11 mouse cellular contexts compared by ENCODE assay signal in genomic region chrX:53098293-53098692, GRCm38 (mm10).
"Had no signal": no experiment of that assay in that cellular context is flagged by ENCODE, and none has a peak within 500 bp of the region (broad histone marks: within the 10 kb centered on the region; RNA-seq: fewer than 3 reads in every experiment).

No protein-coding gene starts in this region.

- H3K27me3 ChIP-seq: liver, embryonic 13.5 days; lung, embryonic 15.5 days; midbrain, embryonic 15.5 days; neural tube, embryonic 12.5 days had no signal

- H3K9me3 ChIP-seq: liver, embryonic 13.5 days; lung, embryonic 15.5 days; midbrain, embryonic 15.5 days; neural tube, embryonic 12.5 days had no signal

- H3K4me3 ChIP-seq: liver, embryonic 13.5 days; lung, embryonic 15.5 days; midbrain, embryonic 15.5 days; neural tube, embryonic 12.5 days had no signal

- H3K4me2 ChIP-seq: liver, embryonic 13.5 days; lung, embryonic 15.5 days; midbrain, embryonic 15.5 days; neural tube, embryonic 12.5 days had no signal

- H3K27ac ChIP-seq: kidney, postnatal 0 days; liver, embryonic 13.5 days; lung, embryonic 15.5 days; midbrain, embryonic 15.5 days; neural tube, embryonic 12.5 days; stomach, postnatal 0 days had no signal

- H3K9ac ChIP-seq: liver, embryonic 13.5 days; liver, postnatal 0 days; lung, embryonic 15.5 days; midbrain, embryonic 15.5 days; neural tube, embryonic 12.5 days had no signal

- DNase-seq: kidney, adult 9 months; left cerebral cortex, postnatal 4 days; liver; liver, embryonic 13.5 days; liver, postnatal 0 days; thymus, postnatal 4 days had no signal

- H3K36me3 ChIP-seq: liver, embryonic 13.5 days; lung, embryonic 15.5 days; midbrain, embryonic 15.5 days; neural tube, embryonic 12.5 days had no signal

- ATAC-seq: liver, postnatal 0 days; midbrain, embryonic 15.5 days had no signal

- H3K4me1 ChIP-seq: midbrain, embryonic 15.5 days; neural tube, embryonic 12.5 days had no signal
